Mouse (Mus musculus): Measurements from ENCODE around the gene Gcdh. TPM values are rescaled to one million over a fixed set of nuclear protein-coding genes. Genes with fewer than 3 reads are reported as not detected.

Gcdh gene
- total and polyA plus RNA-seq, 2 experiments from 2014 or later = 22.1 to 33.2 TPM

- Histone ChIP-seq H3K4me1 (ENCODE audit: insufficient read depth, low read length) (peaks cover 6% of the 10 kb centered on the region), H3K36me3 (ENCODE audit: insufficient read depth, low read length) (peaks cover 65% of the 10 kb centered on the region), H3K4me2 (ENCODE audit: low read depth, low read length, poor library complexity, severe bottlenecking) (no peak overlapping the region), H3K9me3 (ENCODE audit: low read length) (no peaks in the 10 kb centered on the region), H3K9ac (replicated peaks; ENCODE audit: low read length, poor library complexity, severe bottlenecking) (no peak overlapping the region), H3K4me3 (ENCODE audit: low read depth, low read length) (no peak overlapping the region), H3K27me3 (ENCODE audit: insufficient read depth, low read length) (no peaks in the 10 kb centered on the region), H3K27ac (ENCODE audit: low read depth, low read length) (no peak overlapping the region)
- TF ChIP-seq CTCF (IDR thresholded peaks at IDR 0.05) = no peak
- DNase-seq (ENCODE audit: low spot score) (no peak), ATAC-seq (ENCODE audit: low FRiP score) (no peak)
- WGBS = 87% methylated on average over 5 of the region's 5 CpGs
Observed at GRCm38 (mm10) chr8:84838513-84838912, 55.2 kb downstream of the Gcdh start.

- peaks cover 10% of the 10 kb centered on the region for H3K4me1 ChIP-seq (ENCODE audit: insufficient read depth, low read length)
- H3K36me3 ChIP-seq (ENCODE audit: insufficient read depth, low read length) = peaks cover 60% of the 10 kb centered on the region
- no peak overlapping the region for H3K27ac ChIP-seq (ENCODE audit: low read depth, low read length)
- DNase-seq (ENCODE audit: low spot score) (no peak), ATAC-seq (ENCODE audit: low FRiP score) (no peak)
- H3K9me3 ChIP-seq (ENCODE audit: low read length) = no peaks in the 10 kb centered on the region
- H3K27me3 ChIP-seq (ENCODE audit: insufficient read depth, low read length) = no peaks in the 10 kb centered on the region
- no peak overlapping the region for H3K9ac ChIP-seq (replicated peaks; ENCODE audit: low read length, poor library complexity, severe bottlenecking)
- no peak for TF ChIP-seq CTCF (IDR thresholded peaks at IDR 0.05)
- no peak overlapping the region for H3K4me3 ChIP-seq (ENCODE audit: low read depth, low read length)
- H3K4me2 ChIP-seq (ENCODE audit: low read depth, low read length, poor library complexity, severe bottlenecking) = no peak overlapping the region
- WGBS = 81% methylated on average over 15 of the region's 15 CpGs
Observed at GRCm38 (mm10) chr8:84837912-84838470, 55.7 kb downstream of the Gcdh start.

GRCm38 (mm10) chr8:84837149-84837911 is 56.4 kb downstream of the Gcdh start:
- H3K27ac ChIP-seq (ENCODE audit: low read depth, low read length) = no peak overlapping the region
- no peak overlapping the region for H3K4me3 ChIP-seq (ENCODE audit: low read depth, low read length)
- H3K9ac ChIP-seq (replicated peaks; ENCODE audit: low read length, poor library complexity, severe bottlenecking) = no peak overlapping the region
- H3K36me3 ChIP-seq (ENCODE audit: insufficient read depth, low read length) = peaks cover 53% of the 10 kb centered on the region
- peaks cover 11% of the 10 kb centered on the region for H3K4me1 ChIP-seq (ENCODE audit: insufficient read depth, low read length)
- peak; percentile 13; the same call in 1 of the 2 replicates for TF ChIP-seq CTCF (IDR thresholded peaks at IDR 0.05)
- no peaks in the 10 kb centered on the region for H3K9me3 ChIP-seq (ENCODE audit: low read length)
- ATAC-seq (ENCODE audit: low FRiP score) (no peak), DNase-seq (ENCODE audit: low spot score) (no peak)
- no peak overlapping the region for H3K4me2 ChIP-seq (ENCODE audit: low read depth, low read length, poor library complexity, severe bottlenecking)
- WGBS = 76% methylated on average over 8 of the region's 8 CpGs
- H3K27me3 ChIP-seq (ENCODE audit: insufficient read depth, low read length) = no peaks in the 10 kb centered on the region

Small RNA genes lying within 50 kb of the gene (microRNA-seq; reads per million reads assigned to microRNA genes)
- gene Gm24197 (ENCODE audit: borderline number of aligned reads) (not detected), gene Mir7069 (ENCODE audit: borderline number of aligned reads) (2.7 reads per million)

Other genes starting within 250 kb of the Gcdh start
Only the 30 nearest of the 32 such genes appear.
- 88.5 and 99.5 TPM in 2 replicates for gene Trmt1, start 207.6 kb downstream of the Gcdh start, total RNA-seq (2014; rRNA removed)
- 74.2 and 75.0 TPM in 2 replicates for gene Trmt1, start 207.6 kb downstream of the Gcdh start, polyA plus RNA-seq (2015; fragmentation: Nextera tagmentation; extraction: Ambion mirVana)
- gene Nacc1, start 206.1 kb downstream of the Gcdh start, total RNA-seq (2014; rRNA removed) = 87.2 and 102 TPM in 2 replicates
- gene Nacc1, start 206.1 kb downstream of the Gcdh start, polyA plus RNA-seq (2015; fragmentation: Nextera tagmentation; extraction: Ambion mirVana) = 13.7 and 13.8 TPM in 2 replicates
- gene Lyl1, start 192.5 kb downstream of the Gcdh start, total RNA-seq (2014; rRNA removed) = 4.6 and 4.8 TPM in 2 replicates
- gene Lyl1, start 192.5 kb downstream of the Gcdh start, polyA plus RNA-seq (2015; fragmentation: Nextera tagmentation; extraction: Ambion mirVana) = 2.0 and 2.8 TPM in 2 replicates
- gene G430095P16Rik, start 170.9 kb downstream of the Gcdh start, total RNA-seq (2014; rRNA removed) = not detected in 2 replicates
- gene G430095P16Rik, start 170.9 kb downstream of the Gcdh start, polyA plus RNA-seq (2015; fragmentation: Nextera tagmentation; extraction: Ambion mirVana) = 0.39 and 0.71 TPM in 2 replicates
- gene Nfix, start 93.6 kb downstream of the Gcdh start, total RNA-seq (2014; rRNA removed) = 40.1 and 62.5 TPM in 2 replicates
- 41.7 and 53.7 TPM in 2 replicates for gene Nfix, start 93.6 kb downstream of the Gcdh start, polyA plus RNA-seq (2015; fragmentation: Nextera tagmentation; extraction: Ambion mirVana)
- gene Dand5, start 71.1 kb downstream of the Gcdh start, total RNA-seq (2014; rRNA removed) = 7.6 and 7.7 TPM in 2 replicates
- gene Dand5, start 71.1 kb downstream of the Gcdh start, polyA plus RNA-seq (2015; fragmentation: Nextera tagmentation; extraction: Ambion mirVana) = 12.6 and 14.5 TPM in 2 replicates
- gene Gadd45gip1, start 62.4 kb downstream of the Gcdh start, total RNA-seq (2014; rRNA removed) = 27.5 and 28.2 TPM in 2 replicates
- 42.9 and 45.1 TPM in 2 replicates for gene Gadd45gip1, start 62.4 kb downstream of the Gcdh start, polyA plus RNA-seq (2015; fragmentation: Nextera tagmentation; extraction: Ambion mirVana)
- gene Rad23a, start 53.3 kb downstream of the Gcdh start, total RNA-seq (2014; rRNA removed) = 43.8 and 57.5 TPM in 2 replicates
- gene Rad23a, start 53.3 kb downstream of the Gcdh start, polyA plus RNA-seq (2015; fragmentation: Nextera tagmentation; extraction: Ambion mirVana) = 83.5 and 88.3 TPM in 2 replicates
- gene Calr, start 47.0 kb downstream of the Gcdh start, total RNA-seq (2014; rRNA removed) = 369 and 436 TPM in 2 replicates
- 444 and 445 TPM in 2 replicates for gene Calr, start 47.0 kb downstream of the Gcdh start, polyA plus RNA-seq (2015; fragmentation: Nextera tagmentation; extraction: Ambion mirVana)
- gene Farsa, start 36.9 kb downstream of the Gcdh start, total RNA-seq (2014; rRNA removed) = 74.8 and 84.6 TPM in 2 replicates
- 92.7 and 103 TPM in 2 replicates for gene Farsa, start 36.9 kb downstream of the Gcdh start, polyA plus RNA-seq (2015; fragmentation: Nextera tagmentation; extraction: Ambion mirVana)
- gene Syce2, start 21.8 kb downstream of the Gcdh start, total RNA-seq (2014; rRNA removed) = 29.5 and 31.7 TPM in 2 replicates
- 56.2 and 61.4 TPM in 2 replicates for gene Syce2, start 21.8 kb downstream of the Gcdh start, polyA plus RNA-seq (2015; fragmentation: Nextera tagmentation; extraction: Ambion mirVana)
- gene Klf1, start 8.0 kb upstream of the Gcdh start, total RNA-seq (2014; rRNA removed) = 0.52 TPM in 1 of 2 replicates, not detected in the other
- gene Klf1, start 8.0 kb upstream of the Gcdh start, polyA plus RNA-seq (2015; fragmentation: Nextera tagmentation; extraction: Ambion mirVana) = 0.36 and 0.52 TPM in 2 replicates
- gene Dnase2a, start 14.6 kb upstream of the Gcdh start, total RNA-seq (2014; rRNA removed) = 4.3 and 5.7 TPM in 2 replicates
- 6.7 and 8.2 TPM in 2 replicates for gene Dnase2a, start 14.6 kb upstream of the Gcdh start, polyA plus RNA-seq (2015; fragmentation: Nextera tagmentation; extraction: Ambion mirVana)
- 85.9 and 92.0 TPM in 2 replicates for gene Mast1, start 43.4 kb upstream of the Gcdh start, total RNA-seq (2014; rRNA removed)
- gene Mast1, start 43.4 kb upstream of the Gcdh start, polyA plus RNA-seq (2015; fragmentation: Nextera tagmentation; extraction: Ambion mirVana) = 79.8 and 89.0 TPM in 2 replicates
- 4.5 and 6.2 TPM in 2 replicates for gene Rtbdn, start 53.1 kb upstream of the Gcdh start, total RNA-seq (2014; rRNA removed)
- gene Rtbdn, start 53.1 kb upstream of the Gcdh start, polyA plus RNA-seq (2015; fragmentation: Nextera tagmentation; extraction: Ambion mirVana) = 4.8 and 5.3 TPM in 2 replicates
- gene Gm49661, start 75.5 kb upstream of the Gcdh start, total RNA-seq (2014; rRNA removed) = not detected in 2 replicates
- gene Gm49661, start 75.5 kb upstream of the Gcdh start, polyA plus RNA-seq (2015; fragmentation: Nextera tagmentation; extraction: Ambion mirVana) = not detected in 2 replicates
- gene Prdx2, start 75.7 kb upstream of the Gcdh start, total RNA-seq (2014; rRNA removed) = 720 and 802 TPM in 2 replicates
- 904 and 934 TPM in 2 replicates for gene Prdx2, start 75.7 kb upstream of the Gcdh start, polyA plus RNA-seq (2015; fragmentation: Nextera tagmentation; extraction: Ambion mirVana)
- gene Rnaseh2a, start 75.8 kb upstream of the Gcdh start, total RNA-seq (2014; rRNA removed) = 40.5 and 48.9 TPM in 2 replicates
- 36.5 and 39.7 TPM in 2 replicates for gene Rnaseh2a, start 75.8 kb upstream of the Gcdh start, polyA plus RNA-seq (2015; fragmentation: Nextera tagmentation; extraction: Ambion mirVana)
- 11.3 and 15.9 TPM in 2 replicates for gene Junb, start 84.8 kb upstream of the Gcdh start, total RNA-seq (2014; rRNA removed)
- 5.3 and 6.1 TPM in 2 replicates for gene Junb, start 84.8 kb upstream of the Gcdh start, polyA plus RNA-seq (2015; fragmentation: Nextera tagmentation; extraction: Ambion mirVana)
- 21.4 and 32.5 TPM in 2 replicates for gene Hook2, start 96.7 kb upstream of the Gcdh start, total RNA-seq (2014; rRNA removed)
- gene Hook2, start 96.7 kb upstream of the Gcdh start, polyA plus RNA-seq (2015; fragmentation: Nextera tagmentation; extraction: Ambion mirVana) = 40.1 and 41.3 TPM in 2 replicates
- gene Best2, start 120.6 kb upstream of the Gcdh start, total RNA-seq (2014; rRNA removed) = 0.47 TPM in 1 of 2 replicates, not detected in the other
- 0.15 and 0.27 TPM in 2 replicates for gene Best2, start 120.6 kb upstream of the Gcdh start, polyA plus RNA-seq (2015; fragmentation: Nextera tagmentation; extraction: Ambion mirVana)
- gene Asna1, start 131.4 kb upstream of the Gcdh start, total RNA-seq (2014; rRNA removed) = 123 and 172 TPM in 2 replicates
- gene Asna1, start 131.4 kb upstream of the Gcdh start, polyA plus RNA-seq (2015; fragmentation: Nextera tagmentation; extraction: Ambion mirVana) = 137 and 151 TPM in 2 replicates
- 266 and 292 TPM in 2 replicates for gene Trir, start 132.9 kb upstream of the Gcdh start, total RNA-seq (2014; rRNA removed)
- 144 and 145 TPM in 2 replicates for gene Trir, start 132.9 kb upstream of the Gcdh start, polyA plus RNA-seq (2015; fragmentation: Nextera tagmentation; extraction: Ambion mirVana)
- gene Tnpo2, start 143.0 kb upstream of the Gcdh start, total RNA-seq (2014; rRNA removed) = 173 and 174 TPM in 2 replicates
- 53.5 and 53.7 TPM in 2 replicates for gene Tnpo2, start 143.0 kb upstream of the Gcdh start, polyA plus RNA-seq (2015; fragmentation: Nextera tagmentation; extraction: Ambion mirVana)
- gene Fbxw9, start 166.1 kb upstream of the Gcdh start, total RNA-seq (2014; rRNA removed) = 113 and 120 TPM in 2 replicates
- gene Fbxw9, start 166.1 kb upstream of the Gcdh start, polyA plus RNA-seq (2015; fragmentation: Nextera tagmentation; extraction: Ambion mirVana) = 92.1 and 97.1 TPM in 2 replicates
- gene Gm5741, start 174.1 kb upstream of the Gcdh start, total RNA-seq (2014; rRNA removed) = not detected in 2 replicates
- gene Gm5741, start 174.1 kb upstream of the Gcdh start, polyA plus RNA-seq (2015; fragmentation: Nextera tagmentation; extraction: Ambion mirVana) = 2.2 TPM in 1 of 2 replicates, not detected in the other
- 66.3 and 77.1 TPM in 2 replicates for gene Dhps, start 177.8 kb upstream of the Gcdh start, total RNA-seq (2014; rRNA removed)
- gene Dhps, start 177.8 kb upstream of the Gcdh start, polyA plus RNA-seq (2015; fragmentation: Nextera tagmentation; extraction: Ambion mirVana) = 128 and 129 TPM in 2 replicates
- 92.6 and 105 TPM in 2 replicates for gene Wdr83os, start 186.8 kb upstream of the Gcdh start, total RNA-seq (2014; rRNA removed)
- gene Wdr83os, start 186.8 kb upstream of the Gcdh start, polyA plus RNA-seq (2015; fragmentation: Nextera tagmentation; extraction: Ambion mirVana) = 129 and 137 TPM in 2 replicates
- gene Wdr83, start 187.4 kb upstream of the Gcdh start, total RNA-seq (2014; rRNA removed) = 27.4 and 34.1 TPM in 2 replicates
- gene Wdr83, start 187.4 kb upstream of the Gcdh start, polyA plus RNA-seq (2015; fragmentation: Nextera tagmentation; extraction: Ambion mirVana) = 37.0 and 39.9 TPM in 2 replicates
- gene Man2b1, start 189.3 kb upstream of the Gcdh start, total RNA-seq (2014; rRNA removed) = 29.7 and 33.7 TPM in 2 replicates
- gene Man2b1, start 189.3 kb upstream of the Gcdh start, polyA plus RNA-seq (2015; fragmentation: Nextera tagmentation; extraction: Ambion mirVana) = 18.7 and 19.7 TPM in 2 replicates